Mouse (Mus musculus) left cerebral cortex, postnatal 10 days (tissue): ENCODE measurements around the gene A830031A19Rik. TPM values are rescaled to one million over a fixed set of nuclear protein-coding genes. Genes with fewer than 3 reads are reported as not detected.
A peak's percentile ranks its signal among the peaks of the same experiment; 100 is the strongest.

Source experiments
- DNase-seq, 2 experiments: peaks; one replicate each; pipeline ENCODE4 v3.0.0; 2021 to 2022; ENCODE audit warnings: low spot score in 2 of 2, mixed read lengths in 1 of 2; ENCODE audit errors: extremely low spot score in 1 of 2
- intact Hi-C: fragments of 180-260 bp; cut with DNase I; formaldehyde crosslinking; loops from one replicate; pipeline ENCODE4 v1.15.1; 2025
- total RNA-seq, 2 experiments: library from RNA; stranded (reverse); gene quantifications; 2 replicates each; pipeline ENCODE4 v1.2.3; 2021

Gene A830031A19Rik
- total RNA-seq, 2 experiments from 2014 or later = 0.49 to 0.94 TPM

GRCm38 (mm10) chr11:24098069-24098468, 23.2 kb upstream of the A830031A19Rik start:
- intact Hi-C loops = no loop called here
- no peak for DNase-seq

- DNase-seq = no peak
- intact Hi-C loops = no loop called here
These were observed 22.2 kb upstream of the A830031A19Rik start for GRCm38 (mm10) chr11:24097026-24097425.

- intact Hi-C loops = no loop called here
These were observed 21.6 kb upstream of the A830031A19Rik start for GRCm38 (mm10) chr11:24096483-24096882.

GRCm38 (mm10) chr11:24095656-24096353, 21.0 kb upstream of the A830031A19Rik start:
- intact Hi-C loops = no loop called here
- no peak for DNase-seq

More at GRCm38 (mm10) chr11:24096483-24096882, 21.6 kb upstream of the A830031A19Rik start:
- no peak for DNase-seq

GRCm38 (mm10) chr11:24095236-24095635, 20.4 kb upstream of the A830031A19Rik start:
- intact Hi-C loops = no loop called here
- no peak for DNase-seq

GRCm38 (mm10) chr11:24094086-24094487, 19.2 kb upstream of the A830031A19Rik start:
- no peak for DNase-seq
- intact Hi-C loops = no loop called here

GRCm38 (mm10) chr11:24092618-24093017, 17.8 kb upstream of the A830031A19Rik start:
- intact Hi-C loops = no loop called here
- DNase-seq = no peak

GRCm38 (mm10) chr11:24091393-24092080, 16.7 kb upstream of the A830031A19Rik start:
- intact Hi-C loops = no loop called here
- DNase-seq = no peak

- DNase-seq = no peak
- intact Hi-C loops = no loop called here
These were observed 15.6 kb upstream of the A830031A19Rik start for GRCm38 (mm10) chr11:24090443-24090842.

GRCm38 (mm10) chr11:24087069-24087468, 12.2 kb upstream of the A830031A19Rik start:
- intact Hi-C loops = loop anchor here (10.0 kb wide), 3 partner anchors 288 to 1218 kb away; no protein-coding TSS in a partner anchor
- no peak for DNase-seq

- intact Hi-C loops = loop anchor here (10.0 kb wide), 3 partner anchors 289 to 1219 kb away; no protein-coding TSS in a partner anchor
These were observed 11.1 kb upstream of the A830031A19Rik start for GRCm38 (mm10) chr11:24085986-24086385.

GRCm38 (mm10) chr11:24084590-24084989, 9.7 kb upstream of the A830031A19Rik start:
- intact Hi-C loops = loop anchor here (10.0 kb wide), 3 partner anchors 290 to 1220 kb away; no protein-coding TSS in a partner anchor

More at GRCm38 (mm10) chr11:24085986-24086385, 11.1 kb upstream of the A830031A19Rik start:
- no peak for DNase-seq

GRCm38 (mm10) chr11:24084077-24084476, 9.2 kb upstream of the A830031A19Rik start:
- intact Hi-C loops = loop anchor here (10.0 kb wide), 3 partner anchors 291 to 1221 kb away; no protein-coding TSS in a partner anchor
- DNase-seq = no peak

More at GRCm38 (mm10) chr11:24084590-24084989, 9.7 kb upstream of the A830031A19Rik start:
- DNase-seq = no peak

GRCm38 (mm10) chr11:24083423-24083822, 8.6 kb upstream of the A830031A19Rik start:
- no peak for DNase-seq
- intact Hi-C loops = loop anchor here (10.0 kb wide), 3 partner anchors 291 to 1221 kb away; no protein-coding TSS in a partner anchor

- intact Hi-C loops = loop anchor here (10.0 kb wide), 3 partner anchors 292 to 1222 kb away; no protein-coding TSS in a partner anchor
- DNase-seq = no peak
These were observed 8.2 kb upstream of the A830031A19Rik start for GRCm38 (mm10) chr11:24083076-24083405.

- no peak for DNase-seq
- intact Hi-C loops = loop anchor here (10.0 kb wide), 3 partner anchors 292 to 1222 kb away; no protein-coding TSS in a partner anchor
These were observed 7.7 kb upstream of the A830031A19Rik start for GRCm38 (mm10) chr11:24082385-24083075.

GRCm38 (mm10) chr11:24081687-24082384, 7.0 kb upstream of the A830031A19Rik start:
- intact Hi-C loops = loop anchor here (10.0 kb wide), 3 partner anchors 293 to 1223 kb away; no protein-coding TSS in a partner anchor
- peak in 1 of 2 experiments; percentile 65 for DNase-seq

GRCm38 (mm10) chr11:24081016-24081686, 6.3 kb upstream of the A830031A19Rik start:
- DNase-seq = peak in 1 of 2 experiments; percentile 77
- intact Hi-C loops = loop anchor here (10.0 kb wide), 3 partner anchors 294 to 1224 kb away; no protein-coding TSS in a partner anchor
